19 mouse cellular contexts compared by ENCODE assay signal in the genomic region with DNA sequence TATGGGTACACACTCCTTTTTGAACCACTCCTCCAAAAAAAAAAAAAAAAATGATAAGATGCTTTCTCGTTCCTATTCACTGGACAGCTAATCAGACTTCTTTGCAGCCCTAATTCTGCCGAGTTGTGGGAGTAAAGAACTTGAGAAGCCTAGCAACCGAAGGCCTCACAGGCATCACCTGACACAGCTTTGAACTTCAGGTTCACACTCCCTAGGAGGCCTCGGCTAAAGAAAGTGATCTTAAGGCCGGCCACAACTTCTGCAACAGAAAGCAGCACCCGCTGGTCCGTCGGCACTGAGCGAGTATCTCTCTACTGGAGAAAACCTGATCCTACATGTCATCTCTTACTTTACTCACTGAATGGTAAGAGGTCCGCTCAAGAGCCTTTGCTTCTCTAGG. TPM values are rescaled to one million over a fixed set of nuclear protein-coding genes. Genes with fewer than 3 reads are reported as not detected.
"Had no signal": no experiment of that assay in that cellular context is flagged by ENCODE, and none has a peak within 500 bp of the region (broad histone marks: within the 10 kb centered on the region; RNA-seq: fewer than 3 reads in every experiment).

No protein-coding gene starts in this region.

- H3K27me3 ChIP-seq: liver, embryonic 15.5 days; megakaryocyte, embryonic 14.5 days; midbrain, embryonic 15.5 days; neural tube, embryonic 12.5 days had no signal

- H3K4me3 ChIP-seq: left cerebral cortex, adult 2 months; limb, embryonic 10.5 days; liver, embryonic 15.5 days; megakaryocyte, embryonic 14.5 days; midbrain, embryonic 15.5 days; neural tube, embryonic 12.5 days had no signal

- H3K36me3 ChIP-seq: limb, embryonic 10.5 days; liver, embryonic 15.5 days; midbrain, embryonic 15.5 days; neural tube, embryonic 12.5 days had no signal

- ATAC-seq: midbrain, embryonic 15.5 days had no signal

- H3K27ac ChIP-seq: left cerebral cortex, adult 2 months; limb, embryonic 10.5 days; liver, embryonic 15.5 days; macrophage; midbrain, embryonic 15.5 days; neural tube, embryonic 12.5 days had no signal

- H3K9me3 ChIP-seq: limb, embryonic 10.5 days; liver, embryonic 15.5 days; megakaryocyte, embryonic 14.5 days; midbrain, embryonic 15.5 days; neural tube, embryonic 12.5 days had no signal

- DNase-seq: kidney, postnatal 25 days; lung, adult 2 months; lung, postnatal 14 days; thymus, postnatal 36 days had no signal

- H3K9ac ChIP-seq: liver, embryonic 15.5 days; midbrain, embryonic 15.5 days; neural tube, embryonic 12.5 days had no signal

- H3K4me2 ChIP-seq: liver, embryonic 11.5 days; liver, embryonic 15.5 days; midbrain, embryonic 11.5 days; midbrain, embryonic 15.5 days; neural tube, embryonic 12.5 days had no signal

- H3K4me1 ChIP-seq: liver, embryonic 15.5 days; megakaryocyte, embryonic 14.5 days; midbrain, embryonic 15.5 days had no signal

RNA-seq across cellular contexts. Expression of gene Gm6993, which starts 8.1 kb away (rescaled TPM):
- total RNA-seq: layer of hippocampus, postnatal 25 days; left cerebral cortex, adult 2 months; left cerebral cortex, postnatal 14 days; monocyte, adult 5-6 weeks; neutrophil, adult 5-6 weeks had no signal
- polyA plus RNA-seq: limb, embryonic 10.5 days; limb, embryonic 14.5 days; liver, embryonic 11.5 days; liver, embryonic 15.5 days; lung, adult 2 months; macrophage; midbrain, embryonic 11.5 days; midbrain, embryonic 15.5 days; neural tube, embryonic 12.5 days; thymus, postnatal 0 days had no signal
